Mouse (Mus musculus) NIH3T3 (cell line): Measurements from ENCODE around the gene Pigq.

ENCODE experiments used
- DNase-seq: peaks from one replicate; pipeline ENCODE4 v3.0.0-alpha.2; 2012; ENCODE audit warnings: low read depth

Gene Pigq

GRCm38 (mm10) chr17:25922120-25922519 is 22.6 kb downstream of the Pigq start:
- peak; percentile 68 for DNase-seq

GRCm38 (mm10) chr17:25919786-25920642 is 24.7 kb downstream of the Pigq start:
- DNase-seq, result peak; percentile 100

- DNase-seq, result peak; percentile 53
These were observed 25.5 kb downstream of the Pigq start, which contains the start of gene Rab40c for GRCm38 (mm10) chr17:25919144-25919785. TSS of gene Rab40c (minus strand) at chr17:25919727.

GRCm38 (mm10) chr17:25918037-25918750 is 26.5 kb downstream of the Pigq start:
- no peak for DNase-seq

- DNase-seq, result no peak
These were observed 27.6 kb downstream of the Pigq start for GRCm38 (mm10) chr17:25916931-25917647.

- no peak for DNase-seq
These were observed 30.4 kb downstream of the Pigq start for GRCm38 (mm10) chr17:25914295-25914694.

GRCm38 (mm10) chr17:25913877-25914275 is 30.9 kb downstream of the Pigq start:
- DNase-seq, result no peak

GRCm38 (mm10) chr17:25913186-25913876 is 31.4 kb downstream of the Pigq start:
- DNase-seq, result no peak

GRCm38 (mm10) chr17:25911816-25912215 is 32.9 kb downstream of the Pigq start:
- no peak for DNase-seq

- no peak for DNase-seq
These were observed 37.1 kb downstream of the Pigq start for GRCm38 (mm10) chr17:25907640-25908039.

GRCm38 (mm10) chr17:25903061-25903460 is 41.7 kb downstream of the Pigq start:
- DNase-seq, result no peak

- DNase-seq, result no peak
These were observed 44.5 kb downstream of the Pigq start for GRCm38 (mm10) chr17:25900193-25900592.

- no peak for DNase-seq
These were observed 48.8 kb downstream of the Pigq start for GRCm38 (mm10) chr17:25895891-25896290.

- DNase-seq, result peak; percentile 43
These were observed 49.3 kb downstream of the Pigq start for GRCm38 (mm10) chr17:25895415-25895814.

GRCm38 (mm10) chr17:25893975-25894617 is 50.6 kb downstream of the Pigq start:
- DNase-seq, result peak; percentile 85

- no peak for DNase-seq
These were observed 55.9 kb downstream of the Pigq start for GRCm38 (mm10) chr17:25888837-25889236.

- DNase-seq, result no peak
These were observed 57.3 kb downstream of the Pigq start for GRCm38 (mm10) chr17:25887467-25887866.

GRCm38 (mm10) chr17:25886806-25887205 is 57.9 kb downstream of the Pigq start:
- no peak for DNase-seq

- DNase-seq, result peak; percentile 58
These were observed 59.1 kb downstream of the Pigq start for GRCm38 (mm10) chr17:25885636-25886035.

GRCm38 (mm10) chr17:25883824-25884223 is 60.9 kb downstream of the Pigq start:
- no peak for DNase-seq

GRCm38 (mm10) chr17:25883268-25883667 is 61.5 kb downstream of the Pigq start:
- no peak for DNase-seq
